Comparison of ENCODE assay signal across 15 mouse cellular contexts in genomic region chr11:32530151-32530550, GRCm38 (mm10). TPM values are rescaled to one million over a fixed set of nuclear protein-coding genes. Genes with fewer than 3 reads are reported as not detected.
DNase-seq lines count a peak whose midpoint lies in the region; ATAC-seq and TF ChIP-seq lines count a peak whose summit lies in the region.
"Had no signal": no experiment of that assay in that cellular context is flagged by ENCODE, and none has a peak within 500 bp of the region (broad histone marks: within the 10 kb centered on the region; RNA-seq: fewer than 3 reads in every experiment).

No protein-coding gene starts in this region.

- H3K9ac ChIP-seq in forebrain, embryonic 11.5 days (ENCODE audit: low read length) = no peak overlapping the region
- no peak overlapping the region for H3K9ac ChIP-seq in forebrain, embryonic 15.5 days (replicated peaks)
- H3K9ac ChIP-seq in liver, embryonic 14.5 days (replicated peaks) = no peak overlapping the region
- H3K9ac ChIP-seq in liver, embryonic 12.5 days = no peak overlapping the region
- H3K9ac ChIP-seq: heart, embryonic 13.5 days; hindbrain, embryonic 14.5 days; limb, embryonic 13.5 days; neural tube, embryonic 15.5 days had no signal

- no peak overlapping the region for H3K4me3 ChIP-seq in forebrain, embryonic 11.5 days (ENCODE audit: low read depth, low read length)
- H3K4me3 ChIP-seq in forebrain, embryonic 15.5 days = no peak overlapping the region
- H3K4me3 ChIP-seq in liver, embryonic 14.5 days (ENCODE audit: insufficient read depth in 1 of 2, low read depth in 2 of 2, low read length in 2 of 2) = no peak overlapping the region
- no peak overlapping the region for H3K4me3 ChIP-seq in liver, embryonic 12.5 days
- H3K4me3 ChIP-seq: embryonic facial prominence, embryonic 10.5 days; heart, embryonic 13.5 days; limb, embryonic 13.5 days; neural tube, embryonic 15.5 days had no signal

- 67% methylated on average over 1 of the region's 1 CpGs for WGBS in forebrain, embryonic 11.5 days
- 83% methylated on average over 1 of the region's 1 CpGs for WGBS in forebrain, embryonic 15.5 days
- 53% methylated on average over 1 of the region's 1 CpGs for whole genome bisulfite sequencing in liver, embryonic 14.5 days (ENCODE audit: insufficient replicate concordance)
- 82% methylated on average over 1 of the region's 1 CpGs for WGBS in liver, embryonic 12.5 days (ENCODE audit: insufficient replicate concordance)

- H3K27ac ChIP-seq in forebrain, embryonic 11.5 days (ENCODE audit: low read depth, low read length) = no peak overlapping the region
- no peak overlapping the region for H3K27ac ChIP-seq in forebrain, embryonic 15.5 days (replicated peaks)
- no peak overlapping the region for H3K27ac ChIP-seq in liver, embryonic 14.5 days
- no peak overlapping the region for H3K27ac ChIP-seq in liver, embryonic 12.5 days
- H3K27ac ChIP-seq: embryonic facial prominence, embryonic 10.5 days; heart, embryonic 13.5 days; hindbrain, embryonic 14.5 days; limb, embryonic 13.5 days; neural tube, embryonic 15.5 days had no signal

- peak; percentile 68 for TF ChIP-seq CTCF in liver, embryonic 14.5 days (IDR thresholded peaks at IDR 0.05; ENCODE audit: low read depth)

- no peak for ATAC-seq in forebrain, embryonic 11.5 days (replicated peaks; ENCODE audit: low FRiP score)
- no peak for ATAC-seq in forebrain, embryonic 15.5 days (replicated peaks)
- no peak for ATAC-seq in liver, embryonic 14.5 days (ENCODE audit: insufficient read depth)
- ATAC-seq in liver, embryonic 12.5 days = no peak

- H3K4me1 ChIP-seq in forebrain, embryonic 11.5 days (replicated peaks; ENCODE audit: control insufficient read depth, insufficient read depth, low read length) = peaks cover 8% of the 10 kb centered on the region; the same call in 1 of the 2 replicates
- peaks cover 22% of the 10 kb centered on the region for H3K4me1 ChIP-seq in forebrain, embryonic 15.5 days
- H3K4me1 ChIP-seq in liver, embryonic 14.5 days (replicated peaks; ENCODE audit: control insufficient read depth in 2 of 2, insufficient read depth in 2 of 2, low read length in 1 of 2) = peaks cover 15 to 27% of the 10 kb centered on the region in 2 experiments
- peaks cover 37% of the 10 kb centered on the region for H3K4me1 ChIP-seq in liver, embryonic 12.5 days

- no peak for TF ChIP-seq EP300 in liver, embryonic 14.5 days (IDR thresholded peaks at IDR 0.05; ENCODE audit: low read depth)

- DNase-seq in forebrain, embryonic 11.5 days (ENCODE audit: low spot score) = peak; percentile 44
- DNase-seq in liver, embryonic 14.5 days (ENCODE audit: low read depth in 3 of 3, low spot score in 3 of 3) = no peak
- peak; percentile 60 for DNase-seq in thymus, postnatal 14 days
- no peak for DNase-seq in thymus, postnatal 25 days
- no peak for DNase-seq in ovary, postnatal 10 days (ENCODE audit: low spot score)
- no peak for DNase-seq in adrenal gland, adult 2 months
- DNase-seq: kidney, postnatal 14 days; layer of hippocampus, postnatal 36 days had no signal

- H3K9me3 ChIP-seq in forebrain, embryonic 11.5 days (ENCODE audit: control insufficient read depth, low read length) = no peaks in the 10 kb centered on the region
- no peaks in the 10 kb centered on the region for H3K9me3 ChIP-seq in forebrain, embryonic 15.5 days
- H3K9me3 ChIP-seq in liver, embryonic 14.5 days (ENCODE audit: control insufficient read depth, low read length) = no peaks in the 10 kb centered on the region
- H3K9me3 ChIP-seq in liver, embryonic 12.5 days (replicated peaks) = no peaks in the 10 kb centered on the region
- H3K9me3 ChIP-seq: embryonic facial prominence, embryonic 10.5 days; heart, embryonic 13.5 days; limb, embryonic 13.5 days; neural tube, embryonic 15.5 days had no signal

- H3K4me2 ChIP-seq in forebrain, embryonic 11.5 days (ENCODE audit: low read depth, low read length, severe bottlenecking) = no peak overlapping the region
- no peak overlapping the region for H3K4me2 ChIP-seq in forebrain, embryonic 15.5 days (replicated peaks)
- no peak overlapping the region for H3K4me2 ChIP-seq in liver, embryonic 14.5 days (ENCODE audit: low read depth)
- no peak overlapping the region for H3K4me2 ChIP-seq in liver, embryonic 12.5 days
- H3K4me2 ChIP-seq: heart, embryonic 13.5 days; hindbrain, embryonic 14.5 days; limb, embryonic 13.5 days; neural tube, embryonic 15.5 days had no signal

- peaks cover 8% of the 10 kb centered on the region; the same call in 1 of the 2 replicates for H3K27me3 ChIP-seq in forebrain, embryonic 11.5 days (ENCODE audit: control insufficient read depth, insufficient read depth, low read length)
- H3K27me3 ChIP-seq in forebrain, embryonic 15.5 days = no peaks in the 10 kb centered on the region
- H3K27me3 ChIP-seq in liver, embryonic 14.5 days (ENCODE audit: control insufficient read depth, insufficient read depth, low read length) = no peaks in the 10 kb centered on the region
- 0 out of 2 replicates have a peak, but pooled peaks cover 4% of the 10 kb centered on the region for H3K27me3 ChIP-seq in liver, embryonic 12.5 days (replicated peaks)
- H3K27me3 ChIP-seq: heart, embryonic 13.5 days had no signal

- no peaks in the 10 kb centered on the region for H3K36me3 ChIP-seq in forebrain, embryonic 11.5 days (ENCODE audit: control insufficient read depth, insufficient read depth, low read length)
- no peaks in the 10 kb centered on the region for H3K36me3 ChIP-seq in forebrain, embryonic 15.5 days
- no peaks in the 10 kb centered on the region for H3K36me3 ChIP-seq in liver, embryonic 14.5 days (replicated peaks; ENCODE audit: control insufficient read depth, insufficient read depth, low read depth)
- H3K36me3 ChIP-seq in liver, embryonic 12.5 days = no peaks in the 10 kb centered on the region

RNA-seq across cellular contexts. Expression of gene Efcab9, which starts 1.7 kb away (rescaled TPM):
- polyA plus RNA-seq in forebrain, embryonic 11.5 days (2014; fragmentation: Nextera tagmentation; extraction: Ambion mirVana) = 0.29 TPM in 1 of 2 replicates, not detected in the other
- polyA plus RNA-seq in forebrain, embryonic 15.5 days (2015; fragmentation: Nextera tagmentation; extraction: Ambion mirVana) = 0.55 TPM in 1 of 2 replicates, not detected in the other
- 0.18 and 0.26 TPM in 2 replicates for polyA plus RNA-seq in liver, embryonic 14.5 days (2012; rRNA removed)
- 0.19 and 0.22 TPM in 2 replicates for polyA plus RNA-seq in liver, embryonic 14.5 days (2014; fragmentation: Nextera tagmentation; extraction: Ambion mirVana)
- polyA plus RNA-seq in liver, embryonic 12.5 days (2016; fragmentation: Nextera tagmentation; extraction: Ambion mirVana) = 0.28 and 0.56 TPM in 2 replicates
- 1 to 10 TPM in 1 of 2 experiments, under 1 TPM in 1; 0.66 to 1.8 TPM for total RNA-seq in adrenal gland, adult 2 months (2021)
- not detected in 2 replicates for polyA plus RNA-seq in adrenal gland, adult 2 months (2012; rRNA removed)
- polyA plus RNA-seq: embryonic facial prominence, embryonic 10.5 days; hindbrain, embryonic 14.5 days; neural tube, embryonic 15.5 days had no signal

RNA-seq across cellular contexts. Expression of gene Stk10, which starts 3.0 kb away (rescaled TPM):
- 1.4 and 1.8 TPM in 2 replicates for polyA plus RNA-seq in forebrain, embryonic 11.5 days (2014; fragmentation: Nextera tagmentation; extraction: Ambion mirVana)
- polyA plus RNA-seq in forebrain, embryonic 15.5 days (2015; fragmentation: Nextera tagmentation; extraction: Ambion mirVana) = 1.4 and 2.1 TPM in 2 replicates
- polyA plus RNA-seq in liver, embryonic 14.5 days (2012; rRNA removed) = 4.0 and 4.9 TPM in 2 replicates
- polyA plus RNA-seq in liver, embryonic 14.5 days (2014; fragmentation: Nextera tagmentation; extraction: Ambion mirVana) = 1.9 and 3.2 TPM in 2 replicates
- polyA plus RNA-seq in liver, embryonic 12.5 days (2016; fragmentation: Nextera tagmentation; extraction: Ambion mirVana) = 5.7 and 6.0 TPM in 2 replicates
- total RNA-seq in adrenal gland, adult 2 months (2021) = 10 to 100 TPM; 11.2 to 13.1 TPM
- polyA plus RNA-seq in adrenal gland, adult 2 months (2012; rRNA removed) = 6.0 and 6.7 TPM in 2 replicates

Comparison
In these comparisons a context has a peak if more than half of its experiments do, and no peak if none do; other contexts are left out.
1. DNase-seq: peak in forebrain, embryonic 11.5 days (single experiment) and thymus, postnatal 14 days (single experiment); none in liver, embryonic 14.5 days (0 of 3), thymus, postnatal 25 days (single experiment), ovary, postnatal 10 days (single experiment) and adrenal gland, adult 2 months (single experiment).